Mouse (Mus musculus): ENCODE measurements around the gene Pik3cd. TPM values are rescaled to one million over a fixed set of nuclear protein-coding genes. Genes with fewer than 3 reads are reported as not detected.

Pik3cd gene
- total RNA-seq, 2 experiments from 2014 or later, result 8.9 to 9.1 TPM

DNA sequence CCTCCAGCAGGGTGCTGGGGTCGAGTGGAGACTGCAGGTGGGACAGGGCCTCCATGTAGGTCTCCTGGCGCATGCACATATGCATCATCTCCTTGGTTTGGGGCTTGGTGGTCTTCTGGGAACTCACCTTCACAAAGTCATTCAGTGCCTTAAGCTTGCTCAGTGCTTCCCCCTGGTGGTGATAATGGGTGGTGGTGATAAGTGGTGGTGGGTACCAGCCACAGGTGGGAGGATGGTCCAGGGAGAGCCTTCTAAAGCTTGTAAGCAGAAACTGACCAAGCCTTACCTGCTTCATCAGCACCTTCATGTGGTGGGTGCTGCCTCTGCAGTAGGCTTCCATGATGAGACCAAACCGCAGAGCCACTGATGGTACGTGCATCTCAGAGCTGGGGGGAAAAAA, 48.1 kb downstream of the Pik3cd start:
- intact Hi-C loops (cut with DNase I), result loop anchor here (1.0 kb wide), 1 partner anchor 105 kb away; no protein-coding TSS in a partner anchor
- peak; percentile 80 for TF ChIP-seq CTCF (IDR thresholded peaks at IDR 0.05)
- no peak overlapping the region for H3K27ac ChIP-seq
- no peak overlapping the region for H3K4me3 ChIP-seq
- DNase-seq, result peak; percentile 51

DNA sequence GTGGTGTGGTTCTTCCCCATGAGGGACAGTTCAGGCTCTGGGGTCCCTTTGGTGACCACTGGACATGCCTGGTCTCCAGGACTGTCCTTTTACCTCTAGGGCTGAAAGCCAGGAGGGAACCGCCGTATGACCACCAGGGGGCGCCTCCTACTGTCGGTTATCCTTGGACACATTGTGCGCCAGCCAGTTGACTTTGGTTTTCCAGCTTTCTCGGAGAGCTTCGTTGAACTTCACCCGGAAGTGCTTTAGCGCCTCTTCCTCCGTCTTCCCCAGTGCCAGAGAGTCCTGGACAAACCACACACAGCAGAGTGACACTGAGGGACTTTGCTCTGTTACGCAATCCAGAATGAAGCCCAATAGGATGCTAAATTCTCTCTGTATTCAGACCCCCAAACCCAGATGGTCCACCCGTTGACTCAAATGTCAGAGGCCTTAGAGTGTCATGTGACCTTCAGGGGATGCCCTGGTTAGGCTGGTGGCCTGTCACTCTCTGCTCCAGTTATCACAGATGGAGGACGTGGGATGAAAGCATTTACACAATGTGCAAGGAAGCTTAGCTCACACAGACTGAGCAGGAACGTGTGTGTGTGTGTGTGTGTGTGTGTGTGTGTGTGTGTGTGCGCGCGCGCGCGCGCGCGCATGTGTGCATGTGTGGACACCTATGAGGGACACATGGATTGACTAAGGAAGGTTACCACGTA, 51.7 kb downstream of the Pik3cd start:
- H3K4me3 ChIP-seq, result no peak overlapping the region
- DNase-seq, result peak; percentile 89
- peak; percentile 95 for TF ChIP-seq CTCF (IDR thresholded peaks at IDR 0.05)
- no peak overlapping the region for H3K27ac ChIP-seq
- intact Hi-C loops (cut with DNase I), result loop anchor here (1.0 kb wide), 1 partner anchor 60 kb away; no protein-coding TSS in a partner anchor

DNA sequence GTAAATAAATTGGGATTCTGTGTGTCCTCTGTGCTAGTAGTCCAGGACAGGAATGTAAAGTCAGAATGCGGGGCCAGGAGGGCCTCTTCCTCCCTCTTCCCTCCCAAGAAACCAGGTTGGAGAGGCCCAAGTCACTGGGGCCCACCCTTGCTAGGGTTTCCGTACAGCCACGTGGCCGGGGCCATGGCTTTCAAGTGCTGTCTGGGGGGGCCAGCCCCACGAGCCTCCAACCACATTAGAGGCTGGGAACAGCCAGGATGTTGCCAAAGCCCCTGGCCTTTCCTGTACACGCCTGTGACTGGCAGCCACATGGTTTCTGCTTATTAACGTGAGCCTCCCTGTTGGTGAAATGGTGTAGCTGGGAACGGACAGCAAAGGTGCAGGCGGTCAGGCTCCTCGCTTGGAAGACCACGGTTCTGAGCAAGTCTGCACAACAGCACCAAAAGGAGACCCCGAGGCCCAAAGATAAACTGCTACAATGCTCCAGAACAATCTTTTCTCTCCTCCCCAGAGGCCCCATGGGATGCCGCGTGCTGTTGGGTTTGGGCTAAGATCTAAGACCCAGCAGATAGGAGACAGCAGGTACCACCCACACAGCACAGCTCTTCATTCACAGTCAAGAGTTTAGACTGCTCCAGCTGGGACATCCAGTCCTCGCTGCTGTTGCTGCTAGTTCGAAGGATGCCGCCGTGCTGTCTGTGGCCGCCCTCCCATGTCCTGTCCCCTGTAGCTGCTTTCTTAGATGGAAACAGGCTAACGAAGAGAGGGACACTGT, 54.2 kb downstream of the Pik3cd start:
- TF ChIP-seq CTCF (IDR thresholded peaks at IDR 0.05), result no peak
- DNase-seq, result no peak
- intact Hi-C loops (cut with DNase I), result no loop called here

DNA sequence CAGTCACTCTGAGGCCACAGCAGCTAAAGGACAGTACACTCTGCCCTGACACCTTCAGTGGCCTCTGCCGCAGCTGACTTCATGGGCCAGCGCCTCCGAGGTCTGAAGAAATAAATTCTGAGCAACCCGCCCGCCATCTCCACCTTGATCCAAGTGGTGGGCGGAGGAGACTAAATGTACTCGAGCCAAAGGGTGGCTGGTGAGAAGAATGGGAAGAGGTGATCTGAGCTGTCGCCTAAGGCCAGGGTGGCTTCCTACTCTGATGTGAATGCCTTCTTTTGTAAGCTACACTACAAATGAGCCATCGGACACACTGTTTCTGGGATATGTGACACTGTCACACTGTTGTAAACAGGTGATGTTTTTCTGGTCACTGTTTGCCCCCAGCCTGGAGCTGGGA, 56.6 kb downstream of the Pik3cd start:
- intact Hi-C loops (cut with DNase I), result no loop called here
- no peak overlapping the region for H3K27ac ChIP-seq
- H3K4me3 ChIP-seq, result no peak overlapping the region
- no peak for TF ChIP-seq CTCF (IDR thresholded peaks at IDR 0.05)
- DNase-seq, result no peak

More for the DNA sequence above, 54.2 kb downstream of the Pik3cd start:
- H3K27ac ChIP-seq, result no peak overlapping the region
- H3K4me3 ChIP-seq, result no peak overlapping the region

DNA sequence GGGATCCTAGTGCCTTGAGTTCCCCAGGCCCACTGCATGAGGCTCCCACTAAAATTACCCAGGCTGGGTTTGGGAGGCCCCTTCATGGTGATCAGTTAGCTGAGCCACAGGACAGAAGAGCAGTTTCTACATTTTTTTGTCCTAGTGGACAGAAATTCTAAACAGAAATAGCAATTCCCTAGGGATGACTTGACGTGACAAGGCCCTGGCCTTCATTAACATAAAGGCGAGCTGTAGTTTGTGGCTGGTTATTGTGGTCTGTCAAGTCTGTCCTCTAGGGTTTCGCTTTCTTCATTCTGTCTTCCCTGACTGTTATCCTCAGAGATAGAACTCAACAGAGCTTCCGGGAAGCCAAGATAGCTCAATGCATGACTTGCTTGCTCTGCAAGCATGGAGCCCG, 60.4 kb downstream of the Pik3cd start:
- intact Hi-C loops (cut with DNase I), result no loop called here

DNA sequence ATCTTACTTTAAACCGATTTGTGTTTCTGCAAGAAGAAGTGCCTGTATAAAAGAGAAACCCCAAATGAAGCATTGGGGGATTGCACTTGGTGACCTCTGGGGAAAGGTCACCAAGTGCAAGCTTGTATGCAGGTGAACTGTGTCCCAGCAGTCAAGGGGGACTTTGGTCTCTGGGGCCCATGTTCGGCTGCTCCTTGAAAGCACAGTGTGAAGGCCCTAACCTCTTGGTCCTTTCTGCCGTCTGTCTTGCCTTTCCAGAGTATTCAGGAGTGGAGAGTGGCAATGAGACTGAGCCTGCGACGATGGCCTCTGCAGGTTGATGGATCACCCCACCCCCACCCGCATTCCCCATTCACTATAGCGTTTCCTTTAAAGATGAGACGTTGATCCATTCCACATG, 61.0 kb downstream of the Pik3cd start:
- intact Hi-C loops (cut with DNase I), result no loop called here

More for the DNA sequence above, 60.4 kb downstream of the Pik3cd start:
- H3K4me3 ChIP-seq, result no peak overlapping the region
- no peak overlapping the region for H3K27ac ChIP-seq
- no peak for TF ChIP-seq CTCF (IDR thresholded peaks at IDR 0.05)
- no peak for DNase-seq

DNA sequence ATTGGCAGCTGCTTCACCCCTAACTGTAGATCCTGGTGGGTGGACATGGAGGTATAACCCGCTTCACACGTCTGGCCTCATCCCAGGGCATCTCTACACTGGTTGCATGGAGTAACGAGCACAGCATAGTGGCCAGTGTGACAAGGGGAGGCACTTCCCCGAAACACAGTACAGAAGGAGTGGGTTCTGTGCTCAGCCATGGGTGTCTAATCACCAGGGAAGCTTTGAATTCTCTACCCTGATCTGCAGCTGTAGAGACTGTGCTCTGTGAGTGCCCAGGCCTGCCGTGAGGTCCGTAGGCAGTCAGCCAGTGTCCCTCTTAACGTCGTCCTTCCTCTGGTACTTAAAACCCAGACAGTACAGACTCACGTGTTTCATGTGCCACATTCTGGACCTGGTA, 61.5 kb downstream of the Pik3cd start:
- no peak for TF ChIP-seq CTCF (IDR thresholded peaks at IDR 0.05)
- Histone ChIP-seq H3K4me3 (no peak overlapping the region), H3K27ac (no peak overlapping the region)
- peak; percentile 6 for DNase-seq
- intact Hi-C loops (cut with DNase I), result no loop called here

More for the DNA sequence above, 61.0 kb downstream of the Pik3cd start:
- Histone ChIP-seq H3K27ac (no peak overlapping the region), H3K4me3 (no peak overlapping the region)
- no peak for TF ChIP-seq CTCF (IDR thresholded peaks at IDR 0.05)
- no peak for DNase-seq

DNA sequence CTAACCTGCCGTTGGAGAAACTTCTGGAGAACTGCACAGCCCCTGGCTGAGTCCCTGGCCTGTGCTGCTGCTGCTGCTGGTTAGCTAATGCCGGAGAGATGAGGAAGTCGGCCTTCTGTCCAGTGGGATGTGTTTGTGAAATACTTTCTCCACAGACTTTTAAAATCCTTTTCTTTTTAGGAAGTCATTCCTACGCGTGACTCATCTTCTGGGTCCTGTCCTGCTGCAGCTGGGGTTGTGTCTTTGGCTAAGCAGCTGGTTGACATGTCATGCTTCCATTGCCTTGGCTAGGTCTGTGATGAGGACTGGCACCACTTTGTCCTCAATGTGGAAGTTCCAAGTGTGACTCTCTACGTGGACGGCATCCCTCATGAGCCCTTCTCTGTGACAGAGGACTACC, 64.4 kb downstream of the Pik3cd start:
- Histone ChIP-seq H3K4me3 (no peak overlapping the region), H3K27ac (peak overlapping the region; percentile 66)
- TF ChIP-seq CTCF (IDR thresholded peaks at IDR 0.05), result no peak
- intact Hi-C loops (cut with DNase I), result no loop called here
- DNase-seq, result peak; percentile 47

DNA sequence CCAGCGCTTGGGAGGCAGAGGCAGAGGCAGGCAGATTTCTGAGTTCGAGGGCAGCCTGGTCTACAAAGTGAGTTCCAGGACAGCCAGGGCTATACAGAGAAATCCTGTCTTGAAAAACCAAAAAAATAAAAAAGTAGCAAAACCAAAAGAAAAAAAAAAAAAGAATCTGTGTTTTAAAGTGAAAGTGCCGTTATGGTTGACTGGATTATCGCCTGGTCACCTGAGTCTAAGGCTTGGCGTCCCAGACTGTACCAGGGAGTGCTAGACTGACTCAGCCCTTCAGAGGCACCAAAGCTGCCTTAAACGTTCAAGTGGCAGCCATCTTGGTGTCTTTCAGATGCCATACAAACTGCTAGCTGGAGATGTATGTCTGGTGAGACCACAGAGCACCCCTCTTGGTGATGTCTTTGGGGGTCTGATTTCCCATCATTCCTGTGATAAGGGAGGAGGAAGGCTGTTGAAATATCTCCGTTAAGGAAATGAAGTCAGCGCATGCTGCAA, 66.4 kb downstream of the Pik3cd start:
- no peak for TF ChIP-seq CTCF (IDR thresholded peaks at IDR 0.05)
- no peak for DNase-seq
- no peak overlapping the region for H3K27ac ChIP-seq
- intact Hi-C loops (cut with DNase I), result no loop called here
- H3K4me3 ChIP-seq, result no peak overlapping the region

DNA sequence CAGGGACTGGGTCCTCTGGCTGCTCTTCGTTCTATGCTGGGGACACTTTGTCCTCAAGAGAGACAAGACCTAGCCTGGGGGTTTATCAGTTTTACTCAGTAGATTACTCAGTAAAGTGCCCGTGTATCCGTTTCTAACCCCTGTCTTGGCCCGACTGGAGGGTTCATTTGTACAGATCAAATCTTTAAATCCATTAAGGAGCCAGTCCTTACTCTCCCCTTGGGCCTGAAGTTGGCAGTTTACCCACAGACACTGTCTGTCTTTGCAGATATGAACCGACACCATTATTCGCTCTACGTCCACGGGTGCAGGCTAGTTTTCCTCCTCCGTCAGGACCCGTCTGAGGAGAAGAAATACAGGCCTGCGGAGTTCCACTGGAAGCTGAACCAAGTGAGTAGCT, 67.4 kb downstream of the Pik3cd start:
- Histone ChIP-seq H3K27ac (no peak overlapping the region), H3K4me3 (no peak overlapping the region)
- TF ChIP-seq CTCF (IDR thresholded peaks at IDR 0.05), result no peak
- DNase-seq, result no peak
- intact Hi-C loops (cut with DNase I), result no loop called here

DNA sequence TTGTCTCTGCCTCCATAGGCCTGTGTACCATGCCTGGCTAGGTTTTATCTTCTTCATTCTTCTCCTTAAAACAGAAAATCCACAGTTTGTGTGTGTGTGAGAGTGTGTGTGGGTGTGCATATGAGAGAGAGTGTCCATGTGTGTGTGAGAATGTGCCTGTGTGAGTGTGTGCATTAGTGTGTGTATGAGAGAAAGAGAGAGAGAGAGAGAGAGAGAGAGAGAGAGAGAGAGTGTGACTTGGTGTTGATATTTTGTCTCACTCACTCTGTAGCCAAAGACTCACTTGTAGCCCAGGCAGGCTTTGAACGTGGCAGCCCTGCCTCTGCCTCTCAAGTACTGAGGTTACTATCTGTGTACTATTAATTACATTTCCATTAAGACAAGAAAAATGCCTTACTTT, 68.2 kb downstream of the Pik3cd start:
- no peak overlapping the region for H3K27ac ChIP-seq
- no peak for DNase-seq
- intact Hi-C loops (cut with DNase I), result no loop called here
- no peak for TF ChIP-seq CTCF (IDR thresholded peaks at IDR 0.05)
- H3K4me3 ChIP-seq, result no peak overlapping the region

DNA sequence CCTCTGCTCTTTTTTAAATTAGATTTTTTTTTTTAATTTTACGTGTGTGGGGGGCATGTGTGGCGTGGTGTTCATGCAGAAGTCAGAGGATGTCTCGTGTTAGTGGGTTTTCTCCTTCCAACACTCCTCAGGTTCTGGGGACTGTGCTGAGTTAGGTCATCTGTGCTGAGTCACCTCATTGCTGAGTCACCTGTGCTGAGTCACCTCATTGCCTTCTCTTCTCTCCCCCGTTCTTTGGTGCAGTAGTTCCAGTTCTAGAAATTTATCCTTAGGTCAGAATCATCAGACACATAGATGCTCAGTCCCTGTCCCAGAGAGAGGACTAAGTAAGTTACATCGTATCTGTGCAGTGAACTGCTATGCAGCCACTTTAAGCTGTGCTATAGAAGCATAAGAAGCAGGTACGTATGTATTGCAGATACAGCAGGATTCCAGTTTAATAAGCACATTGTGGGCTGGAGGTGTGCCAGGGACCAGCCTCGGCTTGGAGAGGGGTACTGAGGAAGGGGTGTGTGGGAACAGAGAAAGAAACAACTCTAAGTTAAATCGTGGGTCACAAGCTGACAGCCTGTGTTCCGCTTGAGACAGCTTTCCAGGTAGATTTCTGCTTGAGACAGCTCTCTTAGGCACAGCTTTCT, 69.6 kb downstream of the Pik3cd start:
- DNase-seq, result no peak
- Histone ChIP-seq H3K27ac (no peak overlapping the region), H3K4me3 (no peak overlapping the region)
- TF ChIP-seq CTCF (IDR thresholded peaks at IDR 0.05), result no peak
- intact Hi-C loops (cut with DNase I), result no loop called here

DNA sequence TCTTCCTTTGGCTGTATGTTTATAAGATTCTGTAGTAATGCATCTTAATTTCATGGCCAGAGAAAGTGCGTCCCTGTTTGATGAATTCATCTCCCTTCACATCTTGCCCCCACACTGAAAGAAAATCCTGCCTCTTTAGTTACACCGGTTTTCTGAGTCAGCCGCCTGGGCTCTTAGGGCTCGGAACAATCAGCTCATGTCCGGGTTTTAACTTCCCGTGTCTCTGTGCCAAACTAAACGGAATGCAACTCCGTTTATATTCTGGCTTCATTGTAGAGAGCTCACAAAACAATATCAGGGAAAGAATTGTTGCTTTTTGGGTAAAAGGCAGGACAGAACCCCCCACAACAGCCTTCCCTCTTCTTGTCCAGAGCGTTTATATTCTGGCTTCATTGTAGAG, 73.6 kb downstream of the Pik3cd start:
- intact Hi-C loops (cut with DNase I), result loop anchor here (10.0 kb wide), 1 partner anchor 274 kb away; no protein-coding TSS in a partner anchor
- Histone ChIP-seq H3K4me3 (no peak overlapping the region), H3K27ac (no peak overlapping the region)
- no peak for DNase-seq
- TF ChIP-seq CTCF (IDR thresholded peaks at IDR 0.05), result no peak

All from gastrocnemius, adult 2 months (tissue).